Mouse (Mus musculus): ENCODE measurements around the gene Apol7a. TPM values are rescaled to one million over a fixed set of nuclear protein-coding genes. Genes with fewer than 3 reads are reported as not detected.
"Not testable (repeated sequence)": the region's sequence is repeated elsewhere in the genome, so short reads cannot be mapped to it uniquely, and the experiment has no call there.

Apol7a gene
- polyA plus RNA-seq (2016; fragmentation: Nextera tagmentation; extraction: Ambion mirVana) = 0.10 and 0.11 TPM in 2 replicates

DNA sequence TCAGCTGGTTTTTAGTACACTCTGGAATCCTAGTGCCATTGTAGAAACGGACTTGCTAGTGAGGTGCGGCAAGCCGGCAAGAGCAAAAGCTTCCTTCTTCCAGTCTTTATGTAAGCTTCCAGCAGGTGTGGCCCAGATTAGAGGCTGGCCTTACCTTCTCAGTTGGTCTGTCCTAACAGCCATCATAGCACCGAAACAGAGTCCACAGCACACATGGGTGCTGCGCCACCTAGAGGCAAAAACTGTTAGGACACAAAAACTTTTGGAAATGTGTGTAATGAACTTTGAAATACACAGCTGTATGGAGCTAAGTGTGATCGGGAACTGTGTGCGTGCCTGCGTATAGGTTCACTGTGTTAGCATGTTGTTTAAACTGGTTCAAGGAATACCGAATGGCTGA lies at the start of gene Apol7a:
Gene Apol7a (minus strand): TSS at position 84 of the 400 bp plus-strand sequence.
- H3K4me3 ChIP-seq; H3K4me1 ChIP-seq; H3K27ac ChIP-seq; H3K9ac ChIP-seq; H3K36me3 ChIP-seq; H3K9me3 ChIP-seq (replicated peaks); H3K4me2 ChIP-seq; H3K27me3 ChIP-seq (replicated peaks); ATAC-seq: not testable (repeated sequence)
- 54% methylated on average over 9 of the region's 9 CpGs for WGBS (ENCODE audit: insufficient replicate concordance)

DNA sequence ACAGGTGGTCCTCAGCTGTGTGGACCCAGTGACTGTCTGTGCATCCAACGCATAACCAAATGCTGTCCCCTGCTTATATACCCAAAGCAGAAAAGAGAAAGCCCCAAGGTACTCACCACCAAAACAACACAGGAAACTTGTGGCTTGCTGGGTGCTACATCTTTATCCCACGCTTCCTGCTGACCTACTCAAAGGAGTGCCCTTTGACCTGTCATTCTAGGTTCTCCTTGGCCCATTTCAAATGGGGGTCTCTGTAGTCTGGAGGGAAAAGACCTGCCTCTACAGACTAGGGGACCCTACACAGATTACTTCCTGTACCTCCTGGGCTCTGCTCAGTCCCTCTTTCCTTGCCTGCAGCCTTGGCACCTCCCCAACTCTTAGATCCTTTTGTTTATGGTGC lies 48.5 kb upstream of the Apol7a start, which contains the start of gene Apol7b:
Gene Apol7b (minus strand): TSS at position 101 of the 400 bp plus-strand sequence.
- not testable (repeated sequence) for H3K36me3 ChIP-seq; H3K27ac ChIP-seq; ATAC-seq; H3K4me2 ChIP-seq; H3K4me3 ChIP-seq; H3K27me3 ChIP-seq (replicated peaks); H3K9ac ChIP-seq; H3K4me1 ChIP-seq; H3K9me3 ChIP-seq (replicated peaks)
- WGBS (ENCODE audit: insufficient replicate concordance) = 53% methylated on average over 2 of the region's 2 CpGs

DNA sequence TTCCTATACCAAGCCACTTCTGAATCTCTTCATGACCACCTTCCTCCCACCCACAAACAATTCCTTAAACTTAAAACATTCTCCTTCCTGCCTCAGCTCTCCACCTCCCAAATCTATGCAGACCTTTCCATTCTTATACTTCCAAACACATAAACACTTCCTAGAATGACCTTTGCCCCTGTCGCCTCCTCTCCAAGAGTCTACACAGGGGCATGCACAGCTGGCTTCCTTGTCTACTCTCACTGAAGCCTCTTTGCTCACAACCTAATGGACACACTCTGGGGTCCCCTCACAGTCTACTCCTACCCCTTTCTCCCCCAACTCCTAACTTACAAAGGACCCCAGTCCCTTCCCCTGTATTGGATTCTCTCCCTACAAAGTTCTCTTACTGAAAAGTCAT lies 46.8 kb upstream of the Apol7a start:
- H3K4me3 ChIP-seq, H3K27ac ChIP-seq: not testable (repeated sequence)
- WGBS (ENCODE audit: insufficient replicate concordance) = 73% methylated on average over 1 of the region's 1 CpGs

DNA sequence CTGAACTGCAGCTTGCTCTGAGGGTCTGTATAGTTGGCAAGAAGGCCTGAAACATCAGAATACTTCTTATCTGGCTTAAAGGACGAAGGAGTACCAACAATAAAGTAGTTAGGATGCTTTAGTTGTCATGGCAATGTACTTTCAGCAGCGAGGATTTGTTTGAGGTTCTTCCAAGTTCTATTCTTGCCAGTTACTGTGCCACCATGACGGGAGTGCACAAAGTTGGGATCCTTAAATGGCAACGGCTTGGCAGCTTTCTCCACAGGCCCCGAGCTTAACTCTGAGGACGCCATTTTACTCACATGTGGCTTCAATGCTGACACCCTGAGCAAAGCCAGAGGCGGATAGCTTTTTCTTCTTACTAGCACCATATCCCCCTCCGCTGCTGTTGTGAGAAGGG lies 45.8 kb upstream of the Apol7a start:
- H3K9ac ChIP-seq; H3K4me2 ChIP-seq; H3K4me3 ChIP-seq; H3K9me3 ChIP-seq (replicated peaks); H3K27ac ChIP-seq; H3K36me3 ChIP-seq; H3K27me3 ChIP-seq (replicated peaks); ATAC-seq; H3K4me1 ChIP-seq: not testable (repeated sequence)
- WGBS (ENCODE audit: insufficient replicate concordance) = 59% methylated on average over 8 of the region's 8 CpGs

More for the DNA sequence above, 46.8 kb upstream of the Apol7a start:
- not testable (repeated sequence) for H3K4me1 ChIP-seq; H3K4me2 ChIP-seq; ATAC-seq; H3K36me3 ChIP-seq; H3K27me3 ChIP-seq (replicated peaks); H3K9me3 ChIP-seq (replicated peaks); H3K9ac ChIP-seq

DNA sequence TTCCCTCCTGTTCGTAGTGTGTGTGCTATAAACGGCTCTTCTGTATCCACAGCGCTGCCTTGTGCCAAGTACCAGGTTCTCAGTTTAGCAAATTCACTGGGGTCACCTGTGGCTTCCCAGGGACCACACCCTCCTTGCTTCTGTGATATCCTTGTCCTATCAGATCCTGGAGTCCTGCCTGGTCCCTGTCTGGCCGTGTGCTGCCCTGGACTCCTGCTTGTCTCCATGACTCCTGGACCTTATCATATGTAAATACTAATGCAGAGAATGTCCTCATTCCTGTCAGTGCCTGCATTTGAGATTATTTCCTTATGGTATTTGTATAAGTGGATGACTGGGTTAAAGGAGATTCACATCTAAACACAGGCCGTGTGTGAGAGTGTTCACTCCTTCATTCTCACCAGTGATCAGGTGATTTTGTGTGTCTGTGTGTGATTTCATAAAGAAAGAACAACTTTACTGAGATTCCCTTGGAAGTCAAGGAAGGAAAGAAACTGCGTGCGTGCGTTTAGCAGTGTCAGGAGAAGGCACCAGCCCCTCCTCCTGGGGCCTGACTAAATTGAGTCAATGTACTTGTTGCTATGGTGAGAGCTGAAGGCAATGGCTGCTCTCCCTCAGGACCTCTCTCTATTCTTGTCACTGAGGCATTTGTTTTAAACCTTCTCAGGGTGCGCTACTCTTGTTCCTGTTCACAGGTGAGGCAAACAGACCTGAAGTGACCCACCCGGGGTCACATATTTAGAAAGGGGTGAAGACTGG lies 30.0 kb upstream of the Apol7a start:
- not testable (repeated sequence) for H3K36me3 ChIP-seq; H3K27ac ChIP-seq; H3K9ac ChIP-seq; H3K4me1 ChIP-seq; H3K4me2 ChIP-seq; H3K4me3 ChIP-seq; ATAC-seq; H3K27me3 ChIP-seq (replicated peaks); H3K9me3 ChIP-seq (replicated peaks)
- WGBS (ENCODE audit: insufficient replicate concordance) = 59% methylated on average over 9 of the region's 10 CpGs

DNA sequence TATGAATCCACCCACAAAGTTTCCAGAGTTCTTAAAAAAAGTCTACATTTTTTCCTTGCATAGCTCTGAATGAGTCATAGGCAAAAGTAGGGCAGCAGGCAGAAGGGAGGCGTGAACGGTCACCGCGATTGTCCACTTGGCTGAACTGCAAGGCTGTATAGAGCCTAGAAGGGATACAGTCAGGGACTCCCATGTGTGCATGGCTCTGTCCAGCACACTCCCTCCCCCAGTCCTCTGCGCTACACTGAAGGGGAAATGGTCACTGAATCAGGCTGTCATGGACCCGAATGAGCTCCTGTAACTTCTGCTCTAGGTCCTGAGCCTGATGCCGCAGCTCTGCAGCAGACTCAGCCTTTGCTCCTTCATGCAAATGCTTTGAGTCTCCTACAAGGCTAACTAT lies 24.0 kb upstream of the Apol7a start:
- H3K27ac ChIP-seq; H3K4me3 ChIP-seq; H3K9me3 ChIP-seq (replicated peaks); H3K4me2 ChIP-seq; H3K36me3 ChIP-seq; ATAC-seq; H3K27me3 ChIP-seq (replicated peaks); H3K4me1 ChIP-seq; H3K9ac ChIP-seq: not testable (repeated sequence)
- 51% methylated on average over 3 of the region's 7 CpGs for WGBS (ENCODE audit: insufficient replicate concordance)

DNA sequence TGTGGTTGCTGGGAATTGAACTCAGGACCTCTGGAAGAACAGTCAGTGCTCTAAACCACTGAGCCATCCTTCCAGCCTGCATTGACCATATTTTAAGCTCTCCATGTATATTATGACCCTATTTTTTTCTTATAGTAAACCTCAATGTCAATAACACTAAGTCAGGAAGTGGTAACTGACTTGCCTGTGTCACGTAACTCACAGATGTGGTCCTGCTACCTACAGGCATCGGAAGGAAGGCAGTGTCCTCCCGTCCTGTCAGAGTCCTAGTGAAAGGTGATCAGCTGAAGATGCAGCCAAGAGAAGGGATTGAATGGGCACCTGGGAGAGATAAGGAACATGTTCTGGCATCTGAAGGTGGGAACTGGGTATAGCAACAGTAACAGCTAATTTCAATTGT lies 20.7 kb upstream of the Apol7a start:
- H3K4me2 ChIP-seq; H3K36me3 ChIP-seq; H3K9ac ChIP-seq; H3K27ac ChIP-seq; ATAC-seq; H3K9me3 ChIP-seq (replicated peaks); H3K4me3 ChIP-seq; H3K27me3 ChIP-seq (replicated peaks); H3K4me1 ChIP-seq: not testable (repeated sequence)
- WGBS (ENCODE audit: insufficient replicate concordance) = no CpG with 5 or more reads among the region's 3 CpGs

DNA sequence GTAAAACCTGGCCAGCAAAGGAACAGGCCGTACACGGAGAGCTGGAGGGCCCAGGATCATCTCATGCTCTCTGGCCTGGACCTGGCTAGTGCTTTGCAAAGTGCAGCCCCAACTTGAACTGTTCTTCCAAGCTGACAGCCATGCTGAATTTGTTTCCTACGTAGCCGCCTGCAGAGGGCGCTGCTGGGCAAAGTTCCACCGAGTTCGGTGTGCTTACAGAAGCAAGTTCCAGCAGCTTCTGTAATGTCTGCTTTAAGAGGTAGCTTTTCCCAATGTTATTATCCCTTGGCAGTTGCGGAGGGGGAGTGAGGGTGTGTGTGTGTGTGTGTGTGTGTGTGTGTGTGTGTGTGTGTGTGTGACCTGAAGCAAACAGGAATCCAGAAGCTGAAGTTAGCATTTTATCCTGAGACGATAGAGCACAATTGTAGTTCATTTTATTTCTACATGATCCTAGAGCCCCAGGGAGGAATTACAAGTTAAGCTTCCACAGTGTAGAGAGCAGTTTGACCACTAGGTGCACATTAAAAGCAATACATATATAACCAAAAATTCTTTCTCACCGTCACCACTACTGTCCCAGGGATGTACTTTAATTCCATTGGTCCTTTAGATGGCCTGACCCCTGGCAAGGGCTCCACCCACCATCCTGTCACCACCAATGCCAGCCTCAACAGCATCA lies 17.9 kb upstream of the Apol7a start:
- not testable (repeated sequence) for H3K4me1 ChIP-seq, ATAC-seq
- 28% methylated on average over 3 of the region's 10 CpGs for WGBS (ENCODE audit: insufficient replicate concordance)

DNA sequence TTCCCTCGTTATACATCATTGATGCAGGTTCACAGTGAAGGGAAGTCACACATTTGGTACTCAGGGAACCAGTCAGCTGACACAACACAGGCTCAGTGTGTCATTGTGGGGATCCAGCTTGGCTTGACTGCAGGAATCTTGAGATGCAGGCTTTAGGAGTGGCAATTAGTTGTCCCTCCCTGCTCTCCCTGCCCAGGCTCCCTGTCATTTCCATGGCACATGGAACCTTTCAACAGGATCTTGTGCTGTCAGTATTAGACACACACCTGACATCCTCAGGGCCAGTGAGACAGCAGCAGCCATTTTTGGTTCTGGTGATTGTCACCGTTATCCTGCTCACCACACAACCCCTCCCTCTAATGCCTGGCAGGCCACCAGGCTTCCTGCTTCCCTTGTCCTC lies 16.7 kb upstream of the Apol7a start:
- H3K27ac ChIP-seq; H3K4me1 ChIP-seq; ATAC-seq; H3K9me3 ChIP-seq (replicated peaks); H3K27me3 ChIP-seq (replicated peaks); H3K4me3 ChIP-seq; H3K9ac ChIP-seq; H3K36me3 ChIP-seq; H3K4me2 ChIP-seq: not testable (repeated sequence)
- 48% methylated on average over 2 of the region's 2 CpGs for WGBS (ENCODE audit: insufficient replicate concordance)

More for the DNA sequence above, 17.9 kb upstream of the Apol7a start:
- H3K27ac ChIP-seq; H3K27me3 ChIP-seq (replicated peaks); H3K36me3 ChIP-seq; H3K9ac ChIP-seq; H3K4me3 ChIP-seq; H3K9me3 ChIP-seq (replicated peaks); H3K4me2 ChIP-seq: not testable (repeated sequence)

DNA sequence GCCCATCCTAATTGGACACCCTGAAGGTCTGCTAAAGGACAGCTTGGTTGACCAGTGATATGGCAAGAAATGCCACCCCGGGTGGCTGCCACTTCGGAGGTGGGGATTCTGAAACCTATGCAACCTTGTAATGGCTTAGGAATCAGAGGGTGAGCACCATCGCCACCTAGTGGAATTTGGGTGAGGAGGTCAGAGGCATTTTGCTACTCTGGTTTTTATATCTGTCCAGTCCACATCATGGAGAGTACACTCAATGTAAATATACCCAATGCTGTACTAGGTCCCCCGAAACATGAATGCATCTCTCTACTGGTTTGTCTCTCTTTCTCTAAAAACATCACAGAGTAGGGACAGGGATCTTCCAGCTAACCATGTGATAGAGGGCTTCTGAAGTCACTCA lies 13.8 kb upstream of the Apol7a start:
- WGBS (ENCODE audit: insufficient replicate concordance) = 17% methylated on average over 4 of the region's 4 CpGs

DNA sequence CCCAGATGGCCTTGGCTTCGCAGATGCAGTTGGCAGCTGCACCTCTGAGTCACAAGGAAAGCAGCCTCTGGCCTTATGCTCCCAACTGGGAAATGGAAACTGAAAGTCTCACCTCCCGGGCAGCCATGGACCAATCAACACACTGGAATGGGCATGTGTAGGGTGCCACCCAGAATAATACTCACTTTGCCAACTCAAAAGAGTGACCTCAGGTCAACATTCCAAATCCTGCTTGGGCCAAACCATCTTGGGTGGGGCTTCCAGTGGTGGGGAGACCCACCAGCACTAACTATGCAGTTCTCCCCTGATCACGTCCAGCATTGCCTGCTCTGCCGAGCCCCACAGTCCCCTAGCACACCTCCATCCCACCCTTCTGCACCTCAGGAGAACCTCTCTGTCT lies 12.1 kb upstream of the Apol7a start, which contains the start of gene Apol9a:
Gene Apol9a (minus strand): TSS at position 101 of the 400 bp plus-strand sequence.
- H3K9me3 ChIP-seq (replicated peaks); ATAC-seq; H3K27ac ChIP-seq; H3K27me3 ChIP-seq (replicated peaks); H3K4me3 ChIP-seq; H3K4me2 ChIP-seq; H3K36me3 ChIP-seq; H3K9ac ChIP-seq; H3K4me1 ChIP-seq: not testable (repeated sequence)
- WGBS (ENCODE audit: insufficient replicate concordance) = 56% methylated on average over 1 of the region's 4 CpGs

More for the DNA sequence above, 13.8 kb upstream of the Apol7a start:
- not testable (repeated sequence) for H3K9me3 ChIP-seq (replicated peaks); H3K4me1 ChIP-seq; H3K9ac ChIP-seq; H3K36me3 ChIP-seq; H3K4me3 ChIP-seq; H3K27me3 ChIP-seq (replicated peaks); ATAC-seq; H3K4me2 ChIP-seq; H3K27ac ChIP-seq

DNA sequence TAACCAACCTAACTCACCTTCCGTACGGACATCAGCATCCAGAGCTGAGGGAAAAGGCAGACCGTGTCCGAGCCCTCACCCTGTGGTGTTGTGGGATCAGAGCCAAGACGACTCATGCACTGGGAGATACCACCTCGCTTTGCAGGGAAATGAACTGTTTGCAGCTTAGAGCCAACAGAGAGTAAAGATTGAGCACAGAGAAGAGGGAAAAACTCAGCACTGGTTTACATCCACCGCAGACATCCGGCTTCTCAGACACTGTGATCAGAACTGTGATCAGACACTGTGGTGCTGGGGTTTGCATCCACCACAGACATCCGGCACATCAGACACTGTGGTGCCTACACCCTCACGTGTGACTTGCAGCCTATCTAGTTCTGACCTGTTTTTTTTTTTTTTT lies 7.5 kb upstream of the Apol7a start:
- H3K4me3 ChIP-seq; H3K9me3 ChIP-seq (replicated peaks); H3K4me2 ChIP-seq; ATAC-seq; H3K36me3 ChIP-seq; H3K4me1 ChIP-seq; H3K27me3 ChIP-seq (replicated peaks); H3K27ac ChIP-seq; H3K9ac ChIP-seq: not testable (repeated sequence)
- WGBS (ENCODE audit: insufficient replicate concordance) = 72% methylated on average over 10 of the region's 10 CpGs

All from liver, embryonic 12.5 days (tissue).